Mouse (Mus musculus) myocyte (in vitro differentiated cells): ENCODE data around the gene Tmprss11g.

Experiments used
- CEBPB ChIP-seq: IDR thresholded peaks from 2 replicates; pipeline ENCODE4 v1.6.1; 2011; ENCODE audit warnings: mild to moderate bottlenecking, moderate library complexity; ENCODE audit not compliant: poor library complexity, insufficient read depth, severe bottlenecking
- E2F4 ChIP-seq: IDR thresholded peaks from one replicate; pipeline ENCODE4 v1.6.1; 2011; ENCODE audit warnings: mild to moderate bottlenecking, control low read depth, moderate library complexity; ENCODE audit not compliant: insufficient read depth
- MYOD1 ChIP-seq, 3 experiments: IDR thresholded peaks; one replicate each; pipeline ENCODE4 v1.6.1; 2011; ENCODE audit warnings: control low read depth in 2 of 3, low read depth in 2 of 3, mild to moderate bottlenecking in 2 of 3, moderate library complexity in 1 of 3; ENCODE audit not compliant: insufficient read length in 2 of 3, control insufficient read depth in 1 of 3
- POLR2A ChIP-seq: IDR thresholded peaks from one replicate; pipeline ENCODE4 v1.6.1; 2011; ENCODE audit warnings: low read depth, mild to moderate bottlenecking, control low read depth, moderate library complexity; ENCODE audit not compliant: insufficient read length
- REST ChIP-seq: IDR thresholded peaks from one replicate; pipeline ENCODE4 v1.6.1; 2011; ENCODE audit warnings: mild to moderate bottlenecking, control low read depth, moderate library complexity; ENCODE audit not compliant: insufficient read depth, insufficient read length
- SRF ChIP-seq: IDR thresholded peaks from one replicate; pipeline ENCODE4 v1.6.1; 2011; ENCODE audit warnings: low read depth; ENCODE audit not compliant: control insufficient read depth, insufficient read length
- TCF12 ChIP-seq: IDR thresholded peaks from one replicate; pipeline ENCODE4 v1.6.1; 2011; ENCODE audit warnings: mild to moderate bottlenecking, control low read depth; ENCODE audit not compliant: poor library complexity, insufficient read depth, severe bottlenecking

- no peak for TF ChIP-seq SRF
- TF ChIP-seq POLR2A = no peak
- no peak for TF ChIP-seq TCF12
- no peak for TF ChIP-seq MYOD1 (IDR thresholded peaks at IDR 0.05; ENCODE audit: control insufficient read depth in 1 of 3, insufficient read length in 2 of 3, low read depth in 2 of 3)
- no peak for TF ChIP-seq E2F4
- TF ChIP-seq REST = no peak
- no peak for TF ChIP-seq CEBPB
Measured at GRCm38 (mm10) chr5:86518500-86518899, at the start of gene Tmprss11g.
